Mouse (Mus musculus) hindbrain, embryonic 13.5 days (tissue): ENCODE results near the gene Hpn. TPM values are rescaled to one million over a fixed set of nuclear protein-coding genes. Genes with fewer than 3 reads are reported as not detected.

Source experiments
- ATAC-seq: fragments of 200-750 bp; cut with Nextera tagmentation; 2 replicates; pipeline ENCODE4 v1.8.0; 2017; ENCODE audit warnings: moderate TSS enrichment; ENCODE audit not compliant: low FRiP score
- H3K27ac ChIP-seq: fragments of 300-500 bp; sonication (generic); 2 replicates; pipeline ENCODE4 v1.5.1; 2015; ENCODE audit warnings: inconsistent platforms, mild to moderate bottlenecking, moderate library complexity
- H3K27me3 ChIP-seq: fragments of 300-500 bp; sonication (generic); 2 replicates; pipeline ENCODE4 v1.6.1; 2015; ENCODE audit warnings: mild to moderate bottlenecking, inconsistent platforms
- H3K36me3 ChIP-seq: fragments of 300-500 bp; sonication (generic); 2 replicates; pipeline ENCODE4 v1.6.1; 2015; ENCODE audit warnings: mild to moderate bottlenecking, inconsistent platforms
- H3K4me1 ChIP-seq: fragments of 300-500 bp; sonication (generic); replicated peaks from 2 replicates; pipeline ENCODE4 v1.6.1; 2015; ENCODE audit warnings: inconsistent platforms
- H3K4me2 ChIP-seq: fragments of 300-500 bp; sonication (generic); 2 replicates; pipeline ENCODE4 v1.6.1; 2015; ENCODE audit warnings: inconsistent platforms, mild to moderate bottlenecking, moderate library complexity
- H3K4me3 ChIP-seq: fragments of 300-500 bp; sonication (generic); 2 replicates; pipeline ENCODE4 v1.5.1; 2015; ENCODE audit warnings: mild to moderate bottlenecking, inconsistent platforms
- H3K9ac ChIP-seq: fragments of 300-500 bp; sonication (generic); 2 replicates; pipeline ENCODE4 v1.6.1; 2015; ENCODE audit warnings: mild to moderate bottlenecking, inconsistent platforms
- H3K9me3 ChIP-seq: fragments of 300-500 bp; sonication (generic); 2 replicates; pipeline ENCODE4 v1.6.1; 2016; ENCODE audit warnings: inconsistent platforms
- WGBS: fragments of 180-500 bp; shearing (Covaris S2); methylation state at CpG from one replicate; pipeline ENCODE4 v1.1.7; 2015; 5-methylcytosine and 5-hydroxymethylcytosine counted together
- polyA plus RNA-seq: library from polyadenylated mRNA; unstranded; fragments of >200 nt; fragmentation: Nextera tagmentation; extraction: Ambion mirVana; gene quantifications from 2 replicates; pipeline ENCODE4 v1.2.1, GENCODE M21; 2015

Gene Hpn
- polyA plus RNA-seq, result 0.65 and 0.78 TPM in 2 replicates

DNA sequence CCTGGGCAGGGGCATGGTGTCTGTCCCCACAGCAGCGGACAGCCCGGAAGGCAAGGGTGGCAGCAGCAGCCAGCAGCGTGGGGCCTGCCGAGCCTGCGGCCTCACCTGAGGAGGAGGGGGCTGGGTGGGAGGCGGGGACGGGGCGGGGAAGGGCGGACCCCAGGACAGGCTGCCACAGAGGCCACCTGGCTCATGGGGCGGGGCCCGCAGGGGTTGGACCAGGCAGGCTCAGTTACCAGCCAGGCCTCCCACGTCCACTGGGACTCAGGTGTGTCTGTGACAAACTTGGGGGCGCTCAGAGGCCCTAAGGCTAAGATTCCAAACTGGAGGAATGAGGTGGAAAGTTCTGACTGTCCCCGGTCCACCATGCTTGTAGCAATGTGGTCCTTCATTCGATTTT, at the start of gene Hpn:
Gene Hpn, minus strand, starts transcription at position 109 of the 400 bp plus-strand sequence.
- 18% methylated on average over 15 of the region's 15 CpGs for WGBS
- ATAC-seq, result 0 out of 2 replicates have a peak, but pooled peaks have one; percentile 14
- Histone ChIP-seq H3K9me3 (no peaks in the 10 kb centered on the region), H3K4me2 (no peak within 1 kb of the TSS), H3K27me3 (peaks cover 24% of the 10 kb centered on the region; the same call in 1 of the 2 replicates), H3K27ac (no peak within 1 kb of the TSS), H3K36me3 (no peaks in the 10 kb centered on the region), H3K4me3 (no peak within 1 kb of the TSS), H3K9ac (no peak within 1 kb of the TSS), H3K4me1 (0 out of 2 replicates have a peak, but pooled peaks cover 10% of the 10 kb centered on the region)

GRCm38 (mm10) chr7:31164748-31165147, 49.7 kb upstream of the Hpn start:
- no peak for ATAC-seq
- Histone ChIP-seq H3K27me3 (no peaks in the 10 kb centered on the region), H3K9me3 (0 out of 2 replicates have a peak, but pooled peaks cover 6% of the 10 kb centered on the region), H3K4me1 (no peaks in the 10 kb centered on the region; the same call in 1 of the 2 replicates), H3K4me3 (no peak overlapping the region), H3K4me2 (no peak overlapping the region), H3K9ac (no peak overlapping the region), H3K36me3 (no peaks in the 10 kb centered on the region), H3K27ac (no peak overlapping the region)
- 79% methylated on average over 1 of the region's 1 CpGs for WGBS

GRCm38 (mm10) chr7:31163666-31164577, 48.8 kb upstream of the Hpn start:
- H3K9me3 ChIP-seq, result 0 out of 2 replicates have a peak, but pooled peaks cover 6% of the 10 kb centered on the region
- WGBS, result 54% methylated on average over 3 of the region's 3 CpGs
- no peaks in the 10 kb centered on the region for H3K36me3 ChIP-seq
- H3K4me3 ChIP-seq, result no peak overlapping the region
- H3K27ac ChIP-seq, result no peak overlapping the region
- no peaks in the 10 kb centered on the region; the same call in 1 of the 2 replicates for H3K4me1 ChIP-seq
- H3K4me2 ChIP-seq, result no peak overlapping the region
- H3K9ac ChIP-seq, result no peak overlapping the region
- no peak for ATAC-seq
- no peaks in the 10 kb centered on the region for H3K27me3 ChIP-seq

- no peak overlapping the region for H3K4me3 ChIP-seq
- no peaks in the 10 kb centered on the region for H3K36me3 ChIP-seq
- no peak overlapping the region for H3K27ac ChIP-seq
- no peak overlapping the region for H3K9ac ChIP-seq
- 0 out of 2 replicates have a peak, but pooled peaks cover 6% of the 10 kb centered on the region for H3K9me3 ChIP-seq
- no peaks in the 10 kb centered on the region for H3K27me3 ChIP-seq
- 68% methylated on average over 11 of the region's 11 CpGs for whole genome bisulfite sequencing
- no peak overlapping the region for H3K4me2 ChIP-seq
- H3K4me1 ChIP-seq, result no peaks in the 10 kb centered on the region; the same call in 1 of the 2 replicates
- no peak for ATAC-seq
These were observed 47.2 kb upstream of the Hpn start for GRCm38 (mm10) chr7:31162324-31162723.

DNA sequence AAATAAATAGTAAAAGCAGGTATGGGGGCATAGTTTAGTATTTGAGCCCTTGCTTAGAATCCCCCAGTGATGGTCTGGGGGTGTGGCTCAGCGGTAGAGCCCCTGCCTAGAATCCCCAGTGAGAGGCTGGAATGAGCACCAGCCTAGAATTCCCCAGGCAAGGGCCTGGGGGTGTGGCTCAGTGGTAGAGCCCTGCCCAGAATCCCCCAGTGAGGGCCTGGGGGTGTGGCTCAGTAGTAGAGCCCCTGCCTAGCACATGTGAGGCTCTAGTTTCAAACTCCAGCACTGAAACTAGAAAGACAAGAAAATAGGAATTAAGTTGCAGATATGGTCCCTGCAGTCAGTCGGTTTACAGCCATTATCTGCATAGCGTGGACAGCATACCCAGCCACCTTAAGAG, 46.7 kb upstream of the Hpn start:
- H3K4me1 ChIP-seq, result no peaks in the 10 kb centered on the region; the same call in 1 of the 2 replicates
- H3K27me3 ChIP-seq, result no peaks in the 10 kb centered on the region
- H3K27ac ChIP-seq, result no peak overlapping the region
- no peak overlapping the region for H3K4me3 ChIP-seq
- H3K4me2 ChIP-seq, result no peak overlapping the region
- no peak for ATAC-seq
- H3K36me3 ChIP-seq, result no peaks in the 10 kb centered on the region
- WGBS, result 55% methylated on average over 3 of the region's 3 CpGs
- H3K9ac ChIP-seq, result no peak overlapping the region
- 0 out of 2 replicates have a peak, but pooled peaks cover 6% of the 10 kb centered on the region for H3K9me3 ChIP-seq

- no peak for ATAC-seq
- Histone ChIP-seq H3K4me3 (no peak overlapping the region), H3K27ac (no peak overlapping the region), H3K27me3 (no peaks in the 10 kb centered on the region), H3K9ac (no peak overlapping the region), H3K9me3 (0 out of 2 replicates have a peak, but pooled peaks cover 5% of the 10 kb centered on the region), H3K36me3 (no peaks in the 10 kb centered on the region), H3K4me1 (no peaks in the 10 kb centered on the region; the same call in 1 of the 2 replicates), H3K4me2 (no peak overlapping the region)
- WGBS, result 85% methylated on average over 3 of the region's 3 CpGs
These were observed 46.2 kb upstream of the Hpn start for GRCm38 (mm10) chr7:31161246-31161645.

DNA sequence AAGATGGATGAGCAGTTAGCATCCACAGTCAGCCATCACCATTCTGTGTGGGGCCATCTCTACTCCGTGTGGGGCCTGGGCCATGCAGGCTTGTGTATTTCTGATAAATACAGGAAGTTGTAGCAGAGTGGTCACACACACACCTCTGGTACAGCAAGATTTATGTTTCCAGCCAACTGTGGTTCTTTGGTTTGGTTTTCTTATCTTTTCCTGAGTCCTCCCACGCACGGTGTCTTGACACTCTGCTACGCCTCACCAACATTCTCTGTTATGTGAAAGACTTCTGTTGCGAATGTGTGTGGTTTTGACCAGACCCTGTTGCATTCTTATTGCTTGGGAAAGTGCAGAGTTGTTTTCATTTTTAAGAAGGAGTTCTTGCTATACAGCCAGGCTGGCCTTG, 45.7 kb upstream of the Hpn start:
- 0 out of 2 replicates have a peak, but pooled peaks cover under 1% of the 10 kb centered on the region for H3K9me3 ChIP-seq
- H3K4me2 ChIP-seq, result no peak overlapping the region
- no peak overlapping the region for H3K9ac ChIP-seq
- no peak for ATAC-seq
- H3K36me3 ChIP-seq, result no peaks in the 10 kb centered on the region
- 91% methylated on average over 5 of the region's 5 CpGs for WGBS
- no peaks in the 10 kb centered on the region for H3K27me3 ChIP-seq
- H3K4me3 ChIP-seq, result no peak overlapping the region
- no peaks in the 10 kb centered on the region; the same call in 1 of the 2 replicates for H3K4me1 ChIP-seq
- H3K27ac ChIP-seq, result no peak overlapping the region

DNA sequence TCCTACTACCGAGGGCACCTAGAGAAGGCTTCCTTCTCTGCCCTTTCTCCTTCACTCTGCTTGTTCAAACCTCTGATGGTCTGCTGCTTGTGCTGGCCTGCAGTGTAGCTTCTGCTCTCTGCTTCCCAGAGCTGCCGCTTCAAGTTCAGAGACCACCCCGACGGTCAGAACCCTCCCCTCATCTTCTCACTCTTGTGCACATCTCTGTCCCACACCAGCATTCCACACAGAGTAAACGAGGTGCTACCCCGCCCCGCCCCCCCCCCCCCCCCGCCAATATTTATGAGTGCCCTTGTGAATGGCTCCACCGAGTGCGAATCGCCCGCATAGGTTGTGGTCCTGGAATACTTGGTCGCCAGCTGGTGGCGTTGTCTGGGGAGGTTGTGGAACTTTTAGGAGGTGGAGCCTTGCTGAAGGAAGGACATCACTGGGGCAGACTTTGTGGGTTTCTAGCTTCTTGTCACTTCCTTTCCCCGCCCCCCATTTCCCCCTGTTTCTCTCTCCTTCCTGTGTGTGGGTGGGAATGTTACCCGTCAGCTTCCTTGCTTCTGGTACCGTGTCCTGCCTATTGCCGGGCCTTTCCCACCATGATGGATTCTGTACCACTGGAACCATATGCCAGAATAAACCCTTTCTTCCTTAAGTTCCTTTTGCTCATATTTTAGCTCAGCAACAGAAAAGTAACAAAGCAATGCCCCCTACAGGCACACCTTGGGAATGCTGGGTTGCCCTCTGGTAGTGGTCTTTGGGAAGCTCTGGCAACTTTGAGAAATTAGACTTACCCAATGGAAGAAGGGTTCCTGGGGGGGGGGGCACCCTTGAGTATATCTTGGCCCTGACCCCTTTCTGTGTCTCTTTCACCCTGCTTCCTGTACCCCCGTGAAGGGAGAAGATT, 41.2 kb upstream of the Hpn start:
- Histone ChIP-seq H3K4me2 (no peak overlapping the region), H3K27me3 (no peaks in the 10 kb centered on the region), H3K36me3 (no peaks in the 10 kb centered on the region), H3K9ac (no peak overlapping the region), H3K4me1 (peaks cover 8% of the 10 kb centered on the region), H3K9me3 (no peaks in the 10 kb centered on the region), H3K27ac (no peak overlapping the region), H3K4me3 (no peak overlapping the region)
- WGBS, result 54% methylated on average over 17 of the region's 19 CpGs
- no peak for ATAC-seq

GRCm38 (mm10) chr7:31155296-31156033, 40.4 kb upstream of the Hpn start, which contains the start of gene Gramd1a:
Gene Gramd1a, minus strand, starts transcription at chr7:31155896.
- Histone ChIP-seq H3K4me2 (no peak within 1 kb of the TSS), H3K9me3 (no peaks in the 10 kb centered on the region), H3K27ac (no peak within 1 kb of the TSS), H3K9ac (no peak within 1 kb of the TSS), H3K4me3 (no peak within 1 kb of the TSS), H3K4me1 (peaks cover 9% of the 10 kb centered on the region), H3K36me3 (no peaks in the 10 kb centered on the region), H3K27me3 (no peaks in the 10 kb centered on the region)
- no peak for ATAC-seq
- WGBS, result 68% methylated on average over 5 of the region's 5 CpGs

GRCm38 (mm10) chr7:31153536-31154320, 38.6 kb upstream of the Hpn start:
- Histone ChIP-seq H3K27me3 (no peaks in the 10 kb centered on the region), H3K4me3 (no peak overlapping the region), H3K36me3 (no peaks in the 10 kb centered on the region), H3K27ac (no peak overlapping the region), H3K9me3 (no peaks in the 10 kb centered on the region), H3K4me2 (no peak overlapping the region), H3K9ac (no peak overlapping the region), H3K4me1 (peaks cover 20% of the 10 kb centered on the region)
- ATAC-seq, result no peak
- WGBS, result 90% methylated on average over 6 of the region's 6 CpGs
